Mouse (Mus musculus) forebrain, embryonic 10.5 days (tissue): Measurements from ENCODE around the gene Phka2. TPM values are rescaled to one million over a fixed set of nuclear protein-coding genes. Genes with fewer than 3 reads are reported as not detected.

ENCODE experiments used
- DNase-seq: peaks from one replicate; pipeline ENCODE4 v3.0.0-alpha.2; 2017; ENCODE audit warnings: low spot score; ENCODE audit errors: extremely low spot score
- H3K27ac ChIP-seq: fragments of 300-500 bp; sonication (generic); 2 replicates; pipeline ENCODE4 v1.5.1; 2016; ENCODE audit warnings: mild to moderate bottlenecking
- H3K27me3 ChIP-seq: fragments of 300-500 bp; sonication (generic); 2 replicates; pipeline ENCODE4 v1.6.1; 2016; ENCODE audit warnings: mild to moderate bottlenecking; ENCODE audit not compliant: poor library complexity, severe bottlenecking
- H3K36me3 ChIP-seq: fragments of 300-500 bp; sonication (generic); replicated peaks from 2 replicates; pipeline ENCODE4 v1.6.1; 2016; ENCODE audit warnings: mild to moderate bottlenecking, moderate library complexity
- H3K4me1 ChIP-seq: fragments of 300-500 bp; sonication (generic); 2 replicates; pipeline ENCODE4 v1.6.1; 2016
- H3K4me3 ChIP-seq: fragments of 300-500 bp; sonication (generic); 2 replicates; pipeline ENCODE4 v1.5.1; 2016; ENCODE audit warnings: mild to moderate bottlenecking, moderate library complexity
- H3K9me3 ChIP-seq: fragments of 300-500 bp; sonication (generic); 2 replicates; pipeline ENCODE4 v1.6.1; 2016; ENCODE audit warnings: mild to moderate bottlenecking, moderate library complexity
- WGBS: fragments of 180-500 bp; shearing (Covaris S2); methylation state at CpG from one replicate; pipeline ENCODE4 v1.1.7; 2016; 5-methylcytosine and 5-hydroxymethylcytosine counted together
- polyA plus RNA-seq: library from polyadenylated mRNA; unstranded; fragments of >200 nt; fragmentation: Nextera tagmentation; extraction: Ambion mirVana; gene quantifications from 2 replicates; pipeline ENCODE4 v1.2.1, GENCODE M21; 2016

Phka2 gene
- polyA plus RNA-seq, 1 experiment from 2014 or later: 16.9 TPM

- peaks cover 80% of the 10 kb centered on the region for H3K27me3 ChIP-seq
These were observed 102.1 kb downstream of the Phka2 start for GRCm38 (mm10) chrX:160603981-160604541.

GRCm38 (mm10) chrX:160609849-160610248 is 107.9 kb downstream of the Phka2 start:
- DNase-seq: peak; percentile 21
- 43% methylated on average over 3 of the region's 3 CpGs for WGBS
- no peak overlapping the region for H3K27ac ChIP-seq
- H3K4me3 ChIP-seq: no peak overlapping the region
- H3K4me1 ChIP-seq: peaks cover 9% of the 10 kb centered on the region; the same call in 1 of the 2 replicates
- peaks cover 65% of the 10 kb centered on the region for H3K27me3 ChIP-seq
- H3K9me3 ChIP-seq: no peaks in the 10 kb centered on the region
- H3K36me3 ChIP-seq: no peaks in the 10 kb centered on the region

More at GRCm38 (mm10) chrX:160603981-160604541, 102.1 kb downstream of the Phka2 start:
- WGBS: 73% methylated on average over 6 of the region's 6 CpGs
- Histone ChIP-seq H3K4me3 (no peak overlapping the region), H3K36me3 (no peaks in the 10 kb centered on the region), H3K4me1 (peaks cover 17% of the 10 kb centered on the region), H3K9me3 (no peaks in the 10 kb centered on the region), H3K27ac (no peak overlapping the region)
- no peak for DNase-seq

DNA sequence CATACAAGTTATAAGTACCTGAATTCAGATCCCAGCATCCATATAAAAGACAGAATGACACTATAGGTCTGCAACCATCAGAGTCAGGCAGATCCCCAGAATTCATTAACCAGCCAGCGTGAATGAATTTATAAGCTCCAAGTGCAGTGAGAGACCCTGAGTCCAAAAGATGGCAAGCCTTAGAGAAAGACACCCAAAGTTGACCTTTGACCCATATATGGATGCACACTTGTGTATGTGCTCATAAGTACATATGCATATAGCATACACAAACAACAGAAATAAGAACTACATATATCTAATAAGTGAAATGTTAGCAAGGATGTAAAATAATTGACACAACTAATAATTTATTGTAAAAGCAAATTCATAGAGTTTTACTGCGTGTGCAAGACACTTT is 108.5 kb downstream of the Phka2 start:
- Histone ChIP-seq H3K27me3 (peaks cover 62% of the 10 kb centered on the region), H3K4me3 (no peak overlapping the region), H3K27ac (peak overlapping the region; percentile 69; the same call in 1 of the 2 replicates), H3K9me3 (no peaks in the 10 kb centered on the region), H3K36me3 (no peaks in the 10 kb centered on the region), H3K4me1 (peaks cover 9% of the 10 kb centered on the region; the same call in 1 of the 2 replicates)
- WGBS: 70% methylated on average over 2 of the region's 2 CpGs
- DNase-seq: no peak

GRCm38 (mm10) chrX:160610882-160611644 is 109.1 kb downstream of the Phka2 start:
- peak overlapping the region; percentile 72; the same call in 1 of the 2 replicates for H3K27ac ChIP-seq
- peaks cover 60% of the 10 kb centered on the region for H3K27me3 ChIP-seq
- WGBS: 28% methylated on average over 4 of the region's 4 CpGs
- H3K9me3 ChIP-seq: no peaks in the 10 kb centered on the region
- no peak overlapping the region for H3K4me3 ChIP-seq
- DNase-seq: peak; percentile 21
- peaks cover 9% of the 10 kb centered on the region; the same call in 1 of the 2 replicates for H3K4me1 ChIP-seq
- no peaks in the 10 kb centered on the region for H3K36me3 ChIP-seq

Other genes starting within 250 kb of the Phka2 start
- 0.66 and 0.69 TPM in 2 replicates for gene Adgrg2, start 111.5 kb upstream of the Phka2 start, polyA plus RNA-seq
- gene Ppef1, start 233.6 kb downstream of the Phka2 start, polyA plus RNA-seq: 0.17 and 0.54 TPM in 2 replicates